Mouse (Mus musculus): ENCODE measurements around the gene Gabpb2.
A peak's percentile ranks its signal among the peaks of the same experiment; 100 is the strongest.
"Not testable (repeated sequence)": the region's sequence is repeated elsewhere in the genome, so short reads cannot be mapped to it uniquely, and the experiment has no call there.

Gabpb2 gene

GRCm38 (mm10) chr3:95153874-95154273 lies 63.8 kb downstream of the Gabpb2 start:
- DNase-seq, result peak; percentile 68

GRCm38 (mm10) chr3:95147924-95148323 lies 69.8 kb downstream of the Gabpb2 start:
- DNase-seq, result no peak

GRCm38 (mm10) chr3:95142617-95143011 lies 75.1 kb downstream of the Gabpb2 start:
- DNase-seq, result peak; percentile 85

GRCm38 (mm10) chr3:95141952-95142616 lies 75.6 kb downstream of the Gabpb2 start, which contains the start of gene Tnfaip8l2:
Tnfaip8l2 (minus strand) TSS chr3:95142360.
- peak; percentile 66 for DNase-seq

- peak; percentile 35 for DNase-seq
Observed at GRCm38 (mm10) chr3:95141474-95141873, 76.2 kb downstream of the Gabpb2 start.

- no peak for DNase-seq
Observed at GRCm38 (mm10) chr3:95140795-95141194, 76.9 kb downstream of the Gabpb2 start.

GRCm38 (mm10) chr3:95140289-95140595 lies 77.5 kb downstream of the Gabpb2 start:
- no peak for DNase-seq

- DNase-seq, result no peak
Observed at GRCm38 (mm10) chr3:95139586-95140288, 78.0 kb downstream of the Gabpb2 start.

GRCm38 (mm10) chr3:95136336-95136735 lies 81.4 kb downstream of the Gabpb2 start:
- no peak for DNase-seq

- no peak for DNase-seq
Observed at GRCm38 (mm10) chr3:95135433-95136052, 82.2 kb downstream of the Gabpb2 start.

- DNase-seq, result peak; percentile 84
Observed at GRCm38 (mm10) chr3:95135023-95135422, 82.7 kb downstream of the Gabpb2 start.

- DNase-seq, result not testable (repeated sequence)
Observed at GRCm38 (mm10) chr3:95134133-95134532, 83.6 kb downstream of the Gabpb2 start.

GRCm38 (mm10) chr3:95133680-95134101 lies 84.0 kb downstream of the Gabpb2 start, which contains the start of the genes Scnm1 and Lysmd1:
Scnm1 (minus strand) TSS chr3:95134011.
Lysmd1 (plus strand) TSS chr3:95134088.
- DNase-seq, result peak; percentile 90

GRCm38 (mm10) chr3:95133176-95133575 lies 84.5 kb downstream of the Gabpb2 start:
- DNase-seq, result no peak

GRCm38 (mm10) chr3:95132389-95132788 lies 85.3 kb downstream of the Gabpb2 start:
- not testable (repeated sequence) for DNase-seq

All from liver (tissue).